In genomic region chr8:119805275-119805674, GRCm38 (mm10) we compare ENCODE assay signal across 16 mouse cellular contexts. TPM values are rescaled to one million over a fixed set of nuclear protein-coding genes. Genes with fewer than 3 reads are reported as not detected.
DNase-seq lines count a peak whose midpoint lies in the region; ATAC-seq lines count a peak whose summit lies in the region.
"Had no signal": no experiment of that assay in that cellular context is flagged by ENCODE, and none has a peak within 500 bp of the region (broad histone marks: within the 10 kb centered on the region; RNA-seq: fewer than 3 reads in every experiment).

No protein-coding gene starts in this region.

- H3K27me3 ChIP-seq in kidney, embryonic 15.5 days = no peaks in the 10 kb centered on the region
- no peaks in the 10 kb centered on the region for H3K27me3 ChIP-seq in forebrain, embryonic 12.5 days
- no peaks in the 10 kb centered on the region for H3K27me3 ChIP-seq in forebrain, embryonic 13.5 days
- H3K27me3 ChIP-seq in intestine, embryonic 15.5 days (replicated peaks) = no peaks in the 10 kb centered on the region
- H3K27me3 ChIP-seq: embryonic facial prominence, embryonic 12.5 days; heart, embryonic 15.5 days had no signal

- H3K36me3 ChIP-seq in kidney, embryonic 15.5 days = peaks cover 26% of the 10 kb centered on the region
- H3K36me3 ChIP-seq in forebrain, embryonic 12.5 days (replicated peaks) = peaks cover 9% of the 10 kb centered on the region
- peaks cover 17% of the 10 kb centered on the region for H3K36me3 ChIP-seq in forebrain, embryonic 13.5 days (ENCODE audit: poor library complexity, severe bottlenecking)
- H3K36me3 ChIP-seq in intestine, embryonic 15.5 days = peaks cover 12% of the 10 kb centered on the region
- H3K36me3 ChIP-seq: heart, embryonic 15.5 days had no signal

- no peak overlapping the region for H3K9ac ChIP-seq in kidney, embryonic 15.5 days
- H3K9ac ChIP-seq in forebrain, embryonic 12.5 days = no peak overlapping the region; the same call in 1 of the 2 replicates
- no peak overlapping the region for H3K9ac ChIP-seq in forebrain, embryonic 13.5 days
- no peak overlapping the region for H3K9ac ChIP-seq in intestine, embryonic 15.5 days
- H3K9ac ChIP-seq: embryonic facial prominence, embryonic 12.5 days; heart, embryonic 15.5 days; hindbrain, embryonic 14.5 days had no signal

- H3K9me3 ChIP-seq in kidney, embryonic 15.5 days (replicated peaks) = no peaks in the 10 kb centered on the region
- no peaks in the 10 kb centered on the region for H3K9me3 ChIP-seq in forebrain, embryonic 12.5 days
- H3K9me3 ChIP-seq in forebrain, embryonic 13.5 days (replicated peaks) = no peaks in the 10 kb centered on the region
- no peaks in the 10 kb centered on the region for H3K9me3 ChIP-seq in intestine, embryonic 15.5 days
- H3K9me3 ChIP-seq: embryonic facial prominence, embryonic 12.5 days; heart, embryonic 15.5 days had no signal

- H3K4me1 ChIP-seq in kidney, embryonic 15.5 days = peaks cover 10% of the 10 kb centered on the region
- peaks cover 39% of the 10 kb centered on the region for H3K4me1 ChIP-seq in forebrain, embryonic 12.5 days
- peaks cover 45% of the 10 kb centered on the region for H3K4me1 ChIP-seq in forebrain, embryonic 13.5 days
- H3K4me1 ChIP-seq in intestine, embryonic 15.5 days (replicated peaks) = peaks cover 24% of the 10 kb centered on the region

- H3K4me3 ChIP-seq in kidney, embryonic 15.5 days (replicated peaks) = no peak overlapping the region
- H3K4me3 ChIP-seq in forebrain, embryonic 12.5 days (replicated peaks) = no peak overlapping the region
- H3K4me3 ChIP-seq in forebrain, embryonic 13.5 days = no peak overlapping the region
- no peak overlapping the region for H3K4me3 ChIP-seq in intestine, embryonic 15.5 days (replicated peaks)
- H3K4me3 ChIP-seq: embryonic facial prominence, embryonic 12.5 days; heart, embryonic 15.5 days had no signal

- no peak for DNase-seq in kidney, adult 9 months
- DNase-seq in B cell, adult 2 months = no peak
- no peak for DNase-seq in right cerebral cortex, postnatal 10 days (ENCODE audit: low spot score in 2 of 2)
- DNase-seq: adrenal gland, postnatal 10 days; cerebellum, adult 18-20 months; cerebellum, postnatal 25 days; heart, postnatal 36 days; lung, postnatal 4 days had no signal

- 0 out of 2 replicates have a peak overlapping the region, but pooled peaks have one; percentile 32 for H3K27ac ChIP-seq in kidney, embryonic 15.5 days
- H3K27ac ChIP-seq in forebrain, embryonic 12.5 days = peak overlapping the region; percentile 42
- H3K27ac ChIP-seq in forebrain, embryonic 13.5 days = peak overlapping the region; percentile 82
- H3K27ac ChIP-seq in intestine, embryonic 15.5 days = peak overlapping the region; percentile 70
- H3K27ac ChIP-seq: embryonic facial prominence, embryonic 12.5 days; heart, embryonic 15.5 days; hindbrain, embryonic 14.5 days had no signal

- WGBS in kidney, embryonic 15.5 days = 65% methylated on average over 8 of the region's 8 CpGs
- WGBS in forebrain, embryonic 12.5 days = 72% methylated on average over 8 of the region's 8 CpGs
- 65% methylated on average over 8 of the region's 8 CpGs for WGBS in forebrain, embryonic 13.5 days
- 59% methylated on average over 8 of the region's 8 CpGs for WGBS in intestine, embryonic 15.5 days

- H3K4me2 ChIP-seq in kidney, embryonic 15.5 days = no peak overlapping the region
- no peak overlapping the region for H3K4me2 ChIP-seq in forebrain, embryonic 12.5 days
- no peak overlapping the region for H3K4me2 ChIP-seq in forebrain, embryonic 13.5 days
- no peak overlapping the region for H3K4me2 ChIP-seq in intestine, embryonic 15.5 days (replicated peaks)
- H3K4me2 ChIP-seq: embryonic facial prominence, embryonic 12.5 days; heart, embryonic 15.5 days; hindbrain, embryonic 14.5 days had no signal

- ATAC-seq in kidney, embryonic 15.5 days (replicated peaks; ENCODE audit: low FRiP score) = no peak
- no peak for ATAC-seq in forebrain, embryonic 12.5 days (ENCODE audit: low FRiP score)
- ATAC-seq in forebrain, embryonic 13.5 days = no peak
- ATAC-seq in intestine, embryonic 15.5 days = peak; percentile 53
- ATAC-seq: activated CD4-positive, CD25-positive, alpha-beta regulatory T cell, adult 4 months had no signal

RNA-seq across cellular contexts. Expression of gene Tldc1, which starts 27.1 kb away (rescaled TPM):
- 14.9 and 15.0 TPM in 2 replicates for polyA plus RNA-seq in kidney, embryonic 15.5 days (2015; fragmentation: Nextera tagmentation; extraction: Ambion mirVana)
- polyA plus RNA-seq in forebrain, embryonic 12.5 days (2016; fragmentation: Nextera tagmentation; extraction: Ambion mirVana) = 10.9 and 12.7 TPM in 2 replicates
- polyA plus RNA-seq in forebrain, embryonic 13.5 days (2015; fragmentation: Nextera tagmentation; extraction: Ambion mirVana) = 11.6 and 14.4 TPM in 2 replicates
- 14.4 and 15.3 TPM in 2 replicates for polyA plus RNA-seq in intestine, embryonic 15.5 days (2015; fragmentation: Nextera tagmentation; extraction: Ambion mirVana)

RNA-seq across cellular contexts. Expression of gene Cotl1, which starts 35.1 kb away (rescaled TPM):
- 99.2 and 138 TPM in 2 replicates for polyA plus RNA-seq in kidney, embryonic 15.5 days (2015; fragmentation: Nextera tagmentation; extraction: Ambion mirVana)
- 148 and 282 TPM in 2 replicates for polyA plus RNA-seq in forebrain, embryonic 12.5 days (2016; fragmentation: Nextera tagmentation; extraction: Ambion mirVana)
- 92.3 and 99.6 TPM in 2 replicates for polyA plus RNA-seq in forebrain, embryonic 13.5 days (2015; fragmentation: Nextera tagmentation; extraction: Ambion mirVana)
- polyA plus RNA-seq in intestine, embryonic 15.5 days (2015; fragmentation: Nextera tagmentation; extraction: Ambion mirVana) = 152 and 167 TPM in 2 replicates

RNA-seq across cellular contexts. Expression of gene Klhl36, which starts 56.8 kb away (rescaled TPM):
- 16.7 and 18.4 TPM in 2 replicates for polyA plus RNA-seq in kidney, embryonic 15.5 days (2015; fragmentation: Nextera tagmentation; extraction: Ambion mirVana)
- polyA plus RNA-seq in forebrain, embryonic 12.5 days (2016; fragmentation: Nextera tagmentation; extraction: Ambion mirVana) = 9.9 and 10.9 TPM in 2 replicates
- 10.8 and 12.6 TPM in 2 replicates for polyA plus RNA-seq in forebrain, embryonic 13.5 days (2015; fragmentation: Nextera tagmentation; extraction: Ambion mirVana)
- polyA plus RNA-seq in intestine, embryonic 15.5 days (2015; fragmentation: Nextera tagmentation; extraction: Ambion mirVana) = 12.4 and 13.8 TPM in 2 replicates

Comparison
In these comparisons a context has a peak if more than half of its experiments do, and no peak if none do; other contexts are left out.
1. H3K27ac ChIP-seq: peak in every context shown above with its lines; median percentile 82 in forebrain, embryonic 13.5 days; 70 in intestine, embryonic 15.5 days; 42 in forebrain, embryonic 12.5 days; 32 in kidney, embryonic 15.5 days.